Mouse (Mus musculus) midbrain, embryonic 14.5 days (tissue): ENCODE measurements at regions not wholly inside any gene's neighbourhood (a gene's known extent, or its start where the extent isn't known, plus 50 kb on each side); places are given as distances from the start of the nearest gene placed in this dataset.

Experiments
- ATAC-seq: fragments of 200-750 bp; cut with Nextera tagmentation; 2 replicates; pipeline ENCODE4 v1.8.0; 2017; ENCODE audit warnings: moderate number of reproducible peaks, moderate library complexity; ENCODE audit not compliant: low FRiP score, low TSS enrichment
- DNase-seq: peaks from one replicate; pipeline ENCODE4 v3.0.0-alpha.2; 2015
- H3K27ac ChIP-seq: fragments of 300-500 bp; sonication (generic); replicated peaks from 2 replicates; pipeline ENCODE4 v1.5.1; 2014; ENCODE audit warnings: mild to moderate bottlenecking, low read depth, low read length, moderate library complexity
- H3K27me3 ChIP-seq: fragments of 300-500 bp; sonication (generic); 2 replicates; pipeline ENCODE4 v1.6.1; 2014; ENCODE audit warnings: low read length, control low read depth, mixed read lengths; ENCODE audit not compliant: control insufficient read depth, insufficient read depth
- H3K36me3 ChIP-seq: fragments of 300-500 bp; sonication (generic); 2 replicates; pipeline ENCODE4 v1.6.1; 2014; ENCODE audit warnings: low read length, control low read depth; ENCODE audit not compliant: control insufficient read depth, insufficient read depth
- H3K4me1 ChIP-seq: fragments of 300-500 bp; sonication (generic); 2 replicates; pipeline ENCODE4 v1.6.1; 2014; ENCODE audit warnings: mild to moderate bottlenecking, antibody characterized with exemption, low read length, control low read depth; ENCODE audit not compliant: control insufficient read depth, insufficient read depth
- H3K4me2 ChIP-seq: fragments of 300-500 bp; sonication (generic); 2 replicates; pipeline ENCODE4 v1.6.1; 2014; ENCODE audit warnings: mild to moderate bottlenecking, low read length, moderate library complexity
- H3K4me3 ChIP-seq: fragments of 300-500 bp; sonication (generic); replicated peaks from 2 replicates; pipeline ENCODE4 v1.5.1; 2014; ENCODE audit warnings: low read depth, low read length
- H3K9ac ChIP-seq: fragments of 300-500 bp; sonication (generic); replicated peaks from 2 replicates; pipeline ENCODE4 v1.6.1; 2014; ENCODE audit warnings: mild to moderate bottlenecking, low read length, moderate library complexity
- H3K9me3 ChIP-seq: fragments of 300-500 bp; sonication (generic); 2 replicates; pipeline ENCODE4 v1.6.1; 2016; ENCODE audit warnings: low read length, control low read depth, mixed read lengths; ENCODE audit not compliant: control insufficient read depth
- WGBS: fragments of 180-500 bp; shearing (Covaris S2); extraction: QIAGEN DNeasy Blood & Tissue Kit; methylation state at CpG from one replicate; pipeline ENCODE4 v1.1.7; 2014; 5-methylcytosine and 5-hydroxymethylcytosine counted together

DNA sequence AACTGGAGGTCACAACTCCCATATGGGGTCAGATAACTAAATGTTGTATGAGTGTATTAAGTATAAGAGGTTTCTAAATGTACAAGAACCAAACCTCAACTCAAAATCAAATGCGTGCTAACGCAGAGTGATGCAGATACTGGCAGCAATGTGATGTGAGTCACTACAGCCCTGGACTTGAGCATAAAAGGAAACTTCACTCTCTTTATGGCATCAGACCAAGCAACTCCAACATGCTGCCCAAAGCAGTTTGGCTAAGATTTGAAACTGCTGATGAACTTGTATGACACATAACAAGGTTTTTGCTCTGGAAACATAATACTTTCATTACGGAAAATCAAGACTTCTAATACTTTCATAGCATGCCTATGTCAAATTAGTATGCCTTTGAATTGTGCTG, 598.8 kb downstream of the Psat1 start:
- Histone ChIP-seq H3K9me3 (no peaks in the 10 kb centered on the region), H3K27ac (no peak overlapping the region), H3K27me3 (no peaks in the 10 kb centered on the region), H3K4me2 (no peak overlapping the region), H3K9ac (no peak overlapping the region), H3K4me3 (no peak overlapping the region), H3K4me1 (no peaks in the 10 kb centered on the region), H3K36me3 (no peaks in the 10 kb centered on the region)
- no peak for ATAC-seq
- no peak for DNase-seq
- 97% methylated on average over 3 of the region's 3 CpGs for WGBS

DNA sequence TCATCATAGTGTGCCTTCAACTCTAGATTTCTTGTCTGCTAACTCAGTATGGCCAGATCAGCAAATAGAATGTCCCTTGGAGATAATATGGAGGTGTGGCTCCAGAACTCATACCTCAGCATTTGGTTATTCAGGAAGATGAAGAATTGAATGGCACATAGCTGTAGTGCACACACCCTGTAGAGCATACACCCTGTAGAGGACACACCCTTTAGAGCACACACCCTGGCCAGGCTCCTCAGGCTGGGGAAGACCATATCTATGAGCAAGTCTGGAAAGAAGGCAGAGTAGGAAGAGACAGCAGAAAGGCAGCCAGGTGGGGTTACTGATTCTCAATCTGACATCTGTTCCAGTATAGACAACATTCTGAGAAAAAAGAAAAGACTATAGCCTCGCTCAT, 604.9 kb downstream of the Psat1 start:
- no peak overlapping the region for H3K27ac ChIP-seq
- H3K27me3 ChIP-seq, result no peaks in the 10 kb centered on the region
- WGBS, result 82% methylated on average over 1 of the region's 1 CpGs
- no peak overlapping the region for H3K9ac ChIP-seq
- DNase-seq (no peak), ATAC-seq (no peak)
- no peak overlapping the region for H3K4me2 ChIP-seq
- no peak overlapping the region for H3K4me3 ChIP-seq
- no peaks in the 10 kb centered on the region for H3K9me3 ChIP-seq
- H3K4me1 ChIP-seq, result 0 out of 2 replicates have a peak, but pooled peaks cover 11% of the 10 kb centered on the region
- no peaks in the 10 kb centered on the region for H3K36me3 ChIP-seq

DNA sequence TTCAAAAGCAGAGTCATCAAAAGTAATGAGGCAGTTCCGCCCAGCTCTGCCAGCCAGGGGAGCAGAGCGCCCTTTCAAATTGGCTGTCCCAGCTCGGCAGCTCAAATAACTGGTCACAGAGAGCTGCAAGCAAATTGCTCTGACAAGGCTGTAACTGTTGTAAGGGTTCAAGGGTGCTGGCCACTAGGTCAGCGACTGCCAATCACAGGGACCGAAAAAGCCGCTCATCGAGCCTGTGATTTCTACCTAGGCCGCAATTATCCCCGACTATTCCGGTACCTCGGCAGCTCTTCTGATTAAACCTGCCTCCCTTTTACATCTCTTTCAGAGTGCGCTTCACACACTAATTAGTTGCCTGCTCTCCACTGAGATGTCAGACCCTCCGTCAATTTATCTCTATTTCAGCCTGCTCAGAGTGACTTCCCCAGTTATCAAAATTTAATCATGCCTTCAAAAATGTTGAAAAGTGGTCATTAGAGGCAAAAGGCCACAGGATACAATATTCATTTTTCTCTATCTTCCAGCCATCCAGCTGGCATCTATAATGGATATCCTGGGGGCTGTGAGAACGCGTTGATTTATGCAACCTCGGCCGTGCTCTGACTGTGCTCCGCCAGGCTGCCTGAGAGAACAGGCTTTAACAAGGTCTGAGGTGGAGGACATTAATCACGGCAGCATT, 606.7 kb downstream of the Psat1 start:
- 25% methylated on average over 19 of the region's 19 CpGs for WGBS
- Histone ChIP-seq H3K36me3 (no peaks in the 10 kb centered on the region), H3K27ac (peak overlapping the region; percentile 63), H3K27me3 (no peaks in the 10 kb centered on the region), H3K4me2 (peak overlapping the region; percentile 29), H3K9me3 (no peaks in the 10 kb centered on the region), H3K9ac (no peak overlapping the region), H3K4me3 (no peak overlapping the region), H3K4me1 (0 out of 2 replicates have a peak, but pooled peaks cover 11% of the 10 kb centered on the region)
- ATAC-seq, result peak; percentile 85
- peak; percentile 81 for DNase-seq

DNA sequence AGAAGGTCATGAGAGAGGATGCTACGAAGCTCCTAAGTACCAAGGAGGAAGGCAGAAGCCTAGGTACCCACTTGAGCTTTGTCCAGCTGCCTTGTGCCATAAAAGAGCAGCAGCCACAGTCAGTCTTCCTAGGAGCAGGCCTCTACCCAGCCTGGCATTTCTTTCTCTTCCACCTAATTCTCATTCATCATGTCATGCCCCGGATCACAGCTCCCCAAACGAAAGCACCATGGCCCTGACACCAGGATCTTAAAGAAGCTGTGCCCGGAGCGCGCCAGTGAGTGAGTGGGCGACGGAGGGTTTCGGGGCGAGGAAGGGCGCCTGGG, 607.2 kb downstream of the Psat1 start:
- 51% methylated on average over 11 of the region's 11 CpGs for WGBS
- ATAC-seq (no peak), DNase-seq (no peak)
- peak overlapping the region; percentile 29 for H3K4me2 ChIP-seq
- no peaks in the 10 kb centered on the region for H3K36me3 ChIP-seq
- H3K4me3 ChIP-seq, result no peak overlapping the region
- peak overlapping the region; percentile 63 for H3K27ac ChIP-seq
- no peaks in the 10 kb centered on the region for H3K9me3 ChIP-seq
- H3K27me3 ChIP-seq, result no peaks in the 10 kb centered on the region
- H3K9ac ChIP-seq, result no peak overlapping the region
- H3K4me1 ChIP-seq, result 0 out of 2 replicates have a peak, but pooled peaks cover 11% of the 10 kb centered on the region

DNA sequence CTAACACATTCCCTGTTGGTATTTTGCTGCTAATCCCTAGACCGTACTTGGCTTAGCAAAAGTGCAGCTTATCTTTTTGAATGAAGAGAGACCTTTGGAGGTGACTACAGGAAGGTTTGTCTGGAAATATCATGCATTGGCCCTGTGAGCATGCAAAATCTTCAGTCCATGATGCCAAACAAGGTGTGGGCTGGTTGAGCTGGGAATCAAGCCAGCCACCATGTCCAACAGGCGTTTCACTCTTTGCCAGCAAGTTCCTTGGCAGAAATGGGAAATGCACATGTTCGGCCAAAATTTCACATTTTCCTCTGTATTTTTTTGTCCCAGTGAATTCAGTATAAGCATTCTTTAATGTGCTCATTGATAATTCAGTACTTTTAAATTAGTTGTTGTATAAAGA, 617.0 kb downstream of the Psat1 start:
- Histone ChIP-seq H3K36me3 (no peaks in the 10 kb centered on the region), H3K27ac (no peak overlapping the region), H3K4me3 (no peak overlapping the region), H3K4me1 (no peaks in the 10 kb centered on the region), H3K9ac (no peak overlapping the region), H3K9me3 (no peaks in the 10 kb centered on the region), H3K4me2 (no peak overlapping the region), H3K27me3 (no peaks in the 10 kb centered on the region; the same call in 1 of the 2 replicates)
- DNase-seq, result no peak
- no peak for ATAC-seq
- WGBS, result 92% methylated on average over 3 of the region's 3 CpGs

DNA sequence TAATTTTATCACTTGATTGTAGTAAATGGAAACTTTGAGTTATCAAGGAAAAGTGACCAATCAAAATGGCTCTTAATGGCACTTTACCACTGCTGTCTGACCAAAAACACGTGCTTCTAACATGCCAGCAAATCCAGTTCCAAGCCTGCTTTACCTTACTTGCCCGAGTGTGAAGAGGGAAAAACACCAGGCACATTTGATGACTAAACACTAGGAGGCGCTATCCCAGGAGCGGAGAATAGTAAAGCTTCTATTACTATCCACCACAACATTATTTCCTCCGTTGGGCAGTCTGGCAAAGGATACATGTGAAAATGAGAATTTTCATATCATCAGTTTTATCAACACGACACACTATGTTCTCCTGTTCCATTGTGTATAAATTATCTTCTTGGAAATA, 647.7 kb downstream of the Psat1 start:
- Histone ChIP-seq H3K9ac (no peak overlapping the region), H3K4me2 (no peak overlapping the region), H3K27me3 (no peaks in the 10 kb centered on the region), H3K4me3 (no peak overlapping the region), H3K27ac (no peak overlapping the region), H3K9me3 (no peaks in the 10 kb centered on the region), H3K36me3 (no peaks in the 10 kb centered on the region), H3K4me1 (no peaks in the 10 kb centered on the region)
- peak; percentile 29 for DNase-seq
- no peak for ATAC-seq
- WGBS, result 39% methylated on average over 6 of the region's 6 CpGs

DNA sequence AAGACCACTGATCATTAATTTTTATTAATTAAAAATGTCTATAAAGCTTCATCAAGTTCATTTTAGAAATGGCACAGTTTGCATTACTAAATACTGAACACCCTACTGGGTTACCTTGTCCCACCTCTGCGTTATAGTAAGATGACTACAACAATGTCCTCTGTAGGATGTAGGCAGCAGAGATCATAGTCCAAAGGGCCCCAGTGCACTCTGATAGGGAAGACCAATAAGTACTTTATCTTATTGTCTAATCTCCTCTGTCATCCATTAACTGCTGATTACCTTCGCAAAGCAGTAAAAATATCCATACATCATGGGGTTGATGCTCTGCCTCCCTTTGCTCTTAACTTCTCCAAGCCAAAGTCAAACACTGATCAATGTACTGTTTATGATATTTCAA, 662.1 kb downstream of the Psat1 start:
- Histone ChIP-seq H3K4me2 (no peak overlapping the region), H3K36me3 (no peaks in the 10 kb centered on the region), H3K4me1 (no peaks in the 10 kb centered on the region), H3K9ac (no peak overlapping the region), H3K9me3 (no peaks in the 10 kb centered on the region), H3K27me3 (no peaks in the 10 kb centered on the region), H3K4me3 (no peak overlapping the region), H3K27ac (no peak overlapping the region)
- no peak for ATAC-seq
- DNase-seq, result no peak
- WGBS, result 97% methylated on average over 2 of the region's 2 CpGs

DNA sequence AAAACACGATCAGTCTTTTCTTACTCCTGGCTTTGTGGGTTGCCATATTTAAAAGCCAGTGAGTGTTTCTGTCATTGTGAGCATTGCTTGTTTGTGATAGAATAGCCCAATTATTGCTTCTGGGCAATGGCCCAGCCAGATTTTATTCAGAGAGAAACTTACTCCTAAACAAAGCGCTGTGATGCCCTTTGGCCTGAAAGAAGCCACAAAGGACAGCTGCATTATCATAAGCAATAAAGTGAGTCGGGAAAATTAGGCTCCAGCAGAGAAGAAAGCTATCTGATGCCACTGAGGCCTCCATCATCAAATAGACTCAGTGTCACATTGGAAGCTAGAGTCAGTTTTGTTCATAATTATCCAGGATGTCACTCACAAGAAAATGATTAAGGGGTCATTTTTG, 644.9 kb upstream of the Tle4 start:
- H3K9ac ChIP-seq, result no peak overlapping the region
- H3K4me2 ChIP-seq, result no peak overlapping the region
- H3K4me3 ChIP-seq, result no peak overlapping the region
- no peak for ATAC-seq
- H3K9me3 ChIP-seq, result no peaks in the 10 kb centered on the region
- peak; percentile 5 for DNase-seq
- WGBS, result 42% methylated on average over 3 of the region's 3 CpGs
- no peak overlapping the region for H3K27ac ChIP-seq
- no peaks in the 10 kb centered on the region for H3K27me3 ChIP-seq
- H3K36me3 ChIP-seq, result no peaks in the 10 kb centered on the region
- no peaks in the 10 kb centered on the region for H3K4me1 ChIP-seq

DNA sequence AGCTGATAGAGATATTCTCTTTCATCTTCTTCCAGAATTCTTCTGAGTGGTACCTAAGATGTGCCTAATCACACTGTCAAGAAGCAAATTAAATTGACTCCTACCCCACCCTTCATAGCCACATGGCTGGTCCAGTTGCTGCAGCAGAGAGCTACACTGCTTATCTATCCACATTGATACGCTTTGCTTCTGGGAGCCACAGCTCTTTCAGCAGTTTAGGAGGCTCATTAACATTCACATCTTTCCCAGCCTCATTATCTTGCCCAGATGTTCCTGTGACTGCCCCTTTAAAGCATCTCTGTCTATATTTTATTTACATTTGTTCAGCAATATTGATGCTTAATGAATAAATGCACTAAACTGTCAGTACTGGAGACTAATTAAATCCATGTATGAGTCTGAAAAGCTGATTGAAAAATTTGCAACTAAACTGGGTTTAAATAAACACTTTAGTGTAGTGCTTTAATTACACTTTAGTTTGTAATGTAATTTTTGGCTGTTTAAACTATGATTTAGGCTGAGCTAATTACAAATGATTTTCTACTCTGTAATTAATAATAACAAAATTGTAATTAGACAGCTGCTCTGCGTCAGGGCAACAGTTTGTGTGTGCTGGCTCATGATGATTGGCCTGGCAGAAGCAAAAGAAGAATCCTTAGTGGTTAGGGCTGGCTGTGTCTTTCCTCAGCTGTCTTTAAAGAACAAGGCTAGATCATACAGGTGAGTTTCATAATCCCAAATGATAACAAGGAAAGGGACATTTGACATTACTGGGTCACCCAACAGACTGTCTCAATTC, 632.5 kb upstream of the Tle4 start:
- Histone ChIP-seq H3K4me3 (no peak overlapping the region), H3K4me1 (no peaks in the 10 kb centered on the region), H3K9me3 (no peaks in the 10 kb centered on the region; the same call in 1 of the 2 replicates), H3K36me3 (no peaks in the 10 kb centered on the region), H3K27me3 (no peaks in the 10 kb centered on the region), H3K27ac (no peak overlapping the region), H3K4me2 (no peak overlapping the region), H3K9ac (no peak overlapping the region)
- WGBS, result 54% methylated on average over 2 of the region's 2 CpGs
- ATAC-seq (no peak), DNase-seq (peak; percentile 24)
